Mouse (Mus musculus): ENCODE data around the gene Syne1. TPM values are rescaled to one million over a fixed set of nuclear protein-coding genes. Genes with fewer than 3 reads are reported as not detected.

Gene Syne1
- total and polyA plus RNA-seq, 3 experiments, result 5.3 to 6.8 TPM; not detected in 1

- Histone ChIP-seq H3K79me2 (ENCODE audit: control insufficient read depth, insufficient read depth, low read length, poor library complexity) (no peaks in the 10 kb centered on the region), H3K36me3 (ENCODE audit: control insufficient read depth in 1 of 2, insufficient read depth in 2 of 2, low read length in 2 of 2) (no peaks in the 10 kb centered on the region; a peak in 1 of 4 replicates), H3K27me3 (ENCODE audit: control insufficient read depth in 1 of 2, insufficient read depth in 2 of 2, low read length in 2 of 2) (no peaks in the 10 kb centered on the region), H3K4me3 (ENCODE audit: control insufficient read depth in 1 of 2, insufficient read depth in 1 of 2, low read depth in 2 of 2, low read length in 2 of 2) (no peak overlapping the region), H3K27ac (ENCODE audit: control insufficient read depth, low read depth, low read length) (no peak overlapping the region), H3K9ac (ENCODE audit: control insufficient read depth, low read depth, low read length, poor library complexity, severe bottlenecking) (no peak overlapping the region), H3K4me1 (ENCODE audit: control insufficient read depth in 1 of 2, insufficient read depth in 2 of 2, low read length in 2 of 2) (no peaks in the 10 kb centered on the region), H3K9me3 (replicated peaks; ENCODE audit: insufficient read depth, low read length) (no peaks in the 10 kb centered on the region)
- TF ChIP-seq BHLHE40 (IDR thresholded peaks at IDR 0.05; ENCODE audit: borderline replicate concordance, low read depth, low read length) (no peak), ZNF384 (IDR thresholded peaks at IDR 0.05; ENCODE audit: low read depth, low read length) (no peak), MEF2A (IDR thresholded peaks at IDR 0.05; ENCODE audit: extremely low read depth, insufficient replicate concordance, low read depth, low read length, poor library complexity, severe bottlenecking) (no peak), MYB (IDR thresholded peaks at IDR 0.05; ENCODE audit: low read depth, low read length) (no peak), POLR2AphosphoS5 (IDR thresholded peaks at IDR 0.05; ENCODE audit: borderline replicate concordance, low read depth, low read length) (no peak), CHD2 (IDR thresholded peaks at IDR 0.05; ENCODE audit: low read length) (no peak), ZKSCAN1 (IDR thresholded peaks at IDR 0.05; ENCODE audit: low read depth, low read length) (no peak), KAT2A (conservative IDR thresholded peaks at IDR 0.05; ENCODE audit: low read depth, low read length) (no peak), MXI1 (IDR thresholded peaks at IDR 0.05; ENCODE audit: low read depth, low read length) (no peak), NRF1 (IDR thresholded peaks at IDR 0.05; ENCODE audit: insufficient read depth, low read depth, low read length, poor library complexity, severe bottlenecking) (no peak), RCOR1 (IDR thresholded peaks at IDR 0.05; ENCODE audit: low read depth, low read length) (no peak), ELF1 (IDR thresholded peaks at IDR 0.05; ENCODE audit: low read depth, low read length) (no peak), HCFC1 (IDR thresholded peaks at IDR 0.05; ENCODE audit: low read depth, low read length) (no peak), USF2 (IDR thresholded peaks at IDR 0.05; ENCODE audit: borderline replicate concordance in 1 of 2, insufficient read depth in 1 of 2, low read depth in 1 of 2, low read length in 2 of 2) (no peak)
- DNase-seq (ENCODE audit: low read depth, low spot score), result no peak
Observed at GRCm38 (mm10) chr10:5124757-5125156, 426.5 kb downstream of the Syne1 start.

GRCm38 (mm10) chr10:5116720-5117119 lies 434.6 kb downstream of the Syne1 start:
- H3K36me3 ChIP-seq (ENCODE audit: control insufficient read depth in 1 of 2, insufficient read depth in 2 of 2, low read length in 2 of 2), result no peaks in the 10 kb centered on the region; a peak in 2 of 4 replicates
- TF ChIP-seq ZC3H11A (IDR thresholded peaks at IDR 0.05; ENCODE audit: low read depth, low read length) (no peak), RAD21 (IDR thresholded peaks at IDR 0.05; ENCODE audit: low read depth, low read length) (no peak), ZKSCAN1 (IDR thresholded peaks at IDR 0.05; ENCODE audit: low read depth, low read length) (no peak), CTCF (IDR thresholded peaks at IDR 0.05 in 2 of 3, conservative IDR thresholded peaks at IDR 0.05 in 1 of 3; ENCODE audit: control insufficient read depth in 1 of 3, insufficient read depth in 1 of 3, low read depth in 2 of 3, low read length in 3 of 3, poor library complexity in 1 of 3, severe bottlenecking in 1 of 3) (no peak), BHLHE40 (IDR thresholded peaks at IDR 0.05; ENCODE audit: borderline replicate concordance, low read depth, low read length) (no peak), MAX (IDR thresholded peaks at IDR 0.05; ENCODE audit: low read length) (no peak), MYC (IDR thresholded peaks at IDR 0.05; ENCODE audit: low read depth, low read length) (no peak), CHD2 (IDR thresholded peaks at IDR 0.05; ENCODE audit: low read length) (no peak), USF1 (IDR thresholded peaks at IDR 0.05; ENCODE audit: low read depth, low read length) (no peak), EP300 (IDR thresholded peaks at IDR 0.05; ENCODE audit: low read depth in 1 of 2, low read length in 2 of 2) (no peak), KAT2A (conservative IDR thresholded peaks at IDR 0.05; ENCODE audit: low read depth, low read length) (no peak), TBP (IDR thresholded peaks at IDR 0.05; ENCODE audit: low read depth, low read length) (no peak), NRF1 (IDR thresholded peaks at IDR 0.05; ENCODE audit: insufficient read depth, low read depth, low read length, poor library complexity, severe bottlenecking) (no peak)
- H3K27ac ChIP-seq (ENCODE audit: control insufficient read depth, low read depth, low read length), result no peak overlapping the region
- H3K9ac ChIP-seq (ENCODE audit: control insufficient read depth, low read depth, low read length, poor library complexity, severe bottlenecking), result no peak overlapping the region
- H3K9me3 ChIP-seq (replicated peaks; ENCODE audit: insufficient read depth, low read length), result no peaks in the 10 kb centered on the region
- no peaks in the 10 kb centered on the region for H3K4me1 ChIP-seq (ENCODE audit: control insufficient read depth in 1 of 2, insufficient read depth in 2 of 2, low read length in 2 of 2)
- no peak for DNase-seq (ENCODE audit: low read depth, low spot score)
- H3K79me2 ChIP-seq (ENCODE audit: control insufficient read depth, insufficient read depth, low read length, poor library complexity), result no peaks in the 10 kb centered on the region
- no peak overlapping the region for H3K4me3 ChIP-seq (ENCODE audit: control insufficient read depth in 1 of 2, insufficient read depth in 1 of 2, low read depth in 2 of 2, low read length in 2 of 2)
- H3K27me3 ChIP-seq (ENCODE audit: control insufficient read depth in 1 of 2, insufficient read depth in 2 of 2, low read length in 2 of 2), result no peaks in the 10 kb centered on the region

Data from MEL (cell line).